Mouse (Mus musculus): ENCODE data around the gene 1700022I11Rik. TPM values are rescaled to one million over a fixed set of nuclear protein-coding genes. Genes with fewer than 3 reads are reported as not detected.

Gene 1700022I11Rik
- polyA plus RNA-seq, 1 experiment: not detected

DNA sequence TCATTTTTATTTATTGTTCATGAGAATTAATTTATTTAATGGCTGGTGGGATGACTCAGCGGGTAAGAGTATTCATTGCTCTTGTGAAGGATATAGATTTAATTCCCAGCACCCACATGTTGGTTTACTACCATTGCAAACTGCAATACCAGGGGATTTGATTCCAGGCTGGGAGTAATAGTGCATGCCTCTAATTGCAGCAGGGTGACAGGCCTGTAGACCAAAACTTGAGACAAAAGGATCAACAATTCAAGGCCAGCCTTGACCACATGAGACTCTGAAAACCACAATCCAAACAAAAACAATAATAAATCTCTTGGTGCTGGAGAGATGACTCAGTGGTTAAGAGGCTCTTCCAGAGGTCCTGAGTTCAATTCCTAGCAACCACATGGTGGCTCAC lies 42.7 kb downstream of the 1700022I11Rik start:
- no peaks in the 10 kb centered on the region; the same call in 1 of the 2 replicates for H3K4me1 ChIP-seq (ENCODE audit: control insufficient read depth, insufficient read depth, low read length)
- H3K4me3 ChIP-seq (replicated peaks; ENCODE audit: extremely low read depth, low read depth, low read length): no peak overlapping the region
- 91% methylated on average over 1 of the region's 1 CpGs for WGBS

GRCm38 (mm10) chr4:43018156-43018555 lies 48.8 kb downstream of the 1700022I11Rik start:
- 67% methylated on average over 4 of the region's 4 CpGs for WGBS
- no peak for DNase-seq
- TF ChIP-seq POLR2A (IDR thresholded peaks at IDR 0.05; ENCODE audit: borderline replicate concordance, extremely low read depth, low read depth, low read length) (no peak), CTCF (IDR thresholded peaks at IDR 0.05; ENCODE audit: insufficient read depth, low read length) (no peak)
- no peaks in the 10 kb centered on the region for H3K4me1 ChIP-seq (ENCODE audit: control insufficient read depth, insufficient read depth, low read length)
- H3K4me3 ChIP-seq (replicated peaks; ENCODE audit: extremely low read depth, low read depth, low read length): no peak overlapping the region

More for the DNA sequence above, 42.7 kb downstream of the 1700022I11Rik start:
- TF ChIP-seq POLR2A (IDR thresholded peaks at IDR 0.05; ENCODE audit: borderline replicate concordance, extremely low read depth, low read depth, low read length) (no peak), CTCF (IDR thresholded peaks at IDR 0.05; ENCODE audit: insufficient read depth, low read length) (no peak)
- no peak for DNase-seq

DNA sequence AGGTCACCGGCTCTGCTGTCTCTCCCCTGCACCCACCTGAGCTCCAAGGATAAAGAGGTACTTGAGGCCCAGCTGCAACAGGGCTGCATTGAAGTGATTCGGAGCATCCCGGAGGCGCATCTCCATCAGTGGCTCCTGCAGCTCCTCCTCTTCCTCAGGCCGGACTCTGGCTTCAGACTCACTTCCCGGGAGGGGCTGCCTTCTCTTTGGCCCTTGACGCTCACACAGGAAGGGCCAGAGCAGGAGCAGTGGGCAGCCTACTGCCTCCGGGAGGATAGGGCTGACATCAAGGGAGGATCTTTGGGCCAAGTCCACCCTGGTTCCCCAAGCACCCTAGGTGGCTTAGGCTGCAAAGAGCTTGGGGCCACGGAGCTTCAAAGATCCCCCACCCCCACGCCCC lies 49.8 kb downstream of the 1700022I11Rik start:
- no peak for DNase-seq
- Histone ChIP-seq H3K4me1 (ENCODE audit: control insufficient read depth, insufficient read depth, low read length) (no peaks in the 10 kb centered on the region), H3K4me3 (replicated peaks; ENCODE audit: extremely low read depth, low read depth, low read length) (no peak overlapping the region)
- TF ChIP-seq POLR2A (IDR thresholded peaks at IDR 0.05; ENCODE audit: borderline replicate concordance, extremely low read depth, low read depth, low read length) (no peak), CTCF (IDR thresholded peaks at IDR 0.05; ENCODE audit: insufficient read depth, low read length) (no peak)
- WGBS: 81% methylated on average over 10 of the region's 10 CpGs

- TF ChIP-seq CTCF (IDR thresholded peaks at IDR 0.05; ENCODE audit: insufficient read depth, low read length): no peak
- no peak for TF ChIP-seq POLR2A (IDR thresholded peaks at IDR 0.05; ENCODE audit: borderline replicate concordance, extremely low read depth, low read depth, low read length)
- H3K4me3 ChIP-seq (replicated peaks; ENCODE audit: extremely low read depth, low read depth, low read length): no peak overlapping the region
- no peak for DNase-seq
- 0 out of 2 replicates have a peak, but pooled peaks cover 2% of the 10 kb centered on the region for H3K4me1 ChIP-seq (ENCODE audit: control insufficient read depth, insufficient read depth, low read length)
- WGBS: 94% methylated on average over 23 of the region's 23 CpGs
Measured at GRCm38 (mm10) chr4:43019641-43020465, 50.4 kb downstream of the 1700022I11Rik start.

- Histone ChIP-seq H3K4me3 (replicated peaks; ENCODE audit: extremely low read depth, low read depth, low read length) (no peak overlapping the region), H3K4me1 (ENCODE audit: control insufficient read depth, insufficient read depth, low read length) (0 out of 2 replicates have a peak, but pooled peaks cover 3% of the 10 kb centered on the region)
- TF ChIP-seq CTCF (IDR thresholded peaks at IDR 0.05; ENCODE audit: insufficient read depth, low read length) (no peak), POLR2A (IDR thresholded peaks at IDR 0.05; ENCODE audit: borderline replicate concordance, extremely low read depth, low read depth, low read length) (no peak)
- 91% methylated on average over 16 of the region's 16 CpGs for WGBS
- DNase-seq: no peak
Measured at GRCm38 (mm10) chr4:43020876-43021275, 51.5 kb downstream of the 1700022I11Rik start.

DNA sequence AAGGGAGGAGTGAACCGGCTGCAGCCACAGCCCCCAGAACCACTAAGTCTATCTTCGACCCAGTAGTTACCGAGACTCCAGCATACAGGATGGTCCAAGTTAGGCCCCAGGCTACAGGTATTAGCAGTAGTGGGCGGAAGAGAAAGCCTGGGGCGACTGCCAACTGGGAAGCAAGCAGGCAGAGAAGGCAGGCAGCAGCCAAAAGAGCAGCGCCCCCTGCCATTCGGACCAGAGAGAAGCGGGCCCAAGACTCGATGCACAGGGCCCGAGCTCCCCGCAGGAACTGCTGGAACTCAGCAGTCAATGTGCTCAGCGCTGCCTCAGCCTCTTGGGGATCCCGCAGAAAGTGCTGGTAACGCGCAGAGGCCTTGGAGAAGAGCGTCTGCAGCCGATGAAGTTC lies 51.9 kb downstream of the 1700022I11Rik start:
- no peak for TF ChIP-seq POLR2A (IDR thresholded peaks at IDR 0.05; ENCODE audit: borderline replicate concordance, extremely low read depth, low read depth, low read length)
- no peak for TF ChIP-seq CTCF (IDR thresholded peaks at IDR 0.05; ENCODE audit: insufficient read depth, low read length)
- no peak overlapping the region for H3K4me3 ChIP-seq (replicated peaks; ENCODE audit: extremely low read depth, low read depth, low read length)

DNA sequence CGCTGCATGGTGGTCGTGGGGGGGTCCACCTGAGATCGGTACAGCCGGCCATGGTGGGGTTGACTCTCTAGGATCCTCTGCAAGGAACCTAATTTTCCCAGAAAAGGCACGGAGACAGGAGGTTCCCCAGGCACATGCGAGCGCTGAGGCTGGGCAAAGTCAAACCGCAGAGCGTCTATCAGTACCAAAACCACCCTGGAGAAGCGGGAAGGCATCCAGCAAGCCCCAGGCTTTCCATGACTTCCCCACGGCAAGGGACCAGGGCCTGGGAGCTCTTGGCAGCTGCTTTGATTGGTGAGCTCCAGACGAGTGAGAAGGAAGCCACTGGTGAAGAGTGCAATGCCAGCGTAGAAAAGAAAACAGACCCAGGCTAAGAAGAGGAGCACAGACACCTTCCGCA lies 55.3 kb downstream of the 1700022I11Rik start:
- no peak overlapping the region for H3K4me3 ChIP-seq (replicated peaks; ENCODE audit: extremely low read depth, low read depth, low read length)
- 75% methylated on average over 14 of the region's 14 CpGs for whole genome bisulfite sequencing
- 0 out of 2 replicates have a peak, but pooled peaks cover 3% of the 10 kb centered on the region for H3K4me1 ChIP-seq (ENCODE audit: control insufficient read depth, insufficient read depth, low read length)
- TF ChIP-seq POLR2A (IDR thresholded peaks at IDR 0.05; ENCODE audit: borderline replicate concordance, extremely low read depth, low read depth, low read length): no peak
- TF ChIP-seq CTCF (IDR thresholded peaks at IDR 0.05; ENCODE audit: insufficient read depth, low read length): no peak
- DNase-seq: no peak

More for the DNA sequence above, 51.9 kb downstream of the 1700022I11Rik start:
- no peak for DNase-seq
- 0 out of 2 replicates have a peak, but pooled peaks cover 3% of the 10 kb centered on the region for H3K4me1 ChIP-seq (ENCODE audit: control insufficient read depth, insufficient read depth, low read length)
- WGBS: 81% methylated on average over 17 of the region's 17 CpGs

DNA sequence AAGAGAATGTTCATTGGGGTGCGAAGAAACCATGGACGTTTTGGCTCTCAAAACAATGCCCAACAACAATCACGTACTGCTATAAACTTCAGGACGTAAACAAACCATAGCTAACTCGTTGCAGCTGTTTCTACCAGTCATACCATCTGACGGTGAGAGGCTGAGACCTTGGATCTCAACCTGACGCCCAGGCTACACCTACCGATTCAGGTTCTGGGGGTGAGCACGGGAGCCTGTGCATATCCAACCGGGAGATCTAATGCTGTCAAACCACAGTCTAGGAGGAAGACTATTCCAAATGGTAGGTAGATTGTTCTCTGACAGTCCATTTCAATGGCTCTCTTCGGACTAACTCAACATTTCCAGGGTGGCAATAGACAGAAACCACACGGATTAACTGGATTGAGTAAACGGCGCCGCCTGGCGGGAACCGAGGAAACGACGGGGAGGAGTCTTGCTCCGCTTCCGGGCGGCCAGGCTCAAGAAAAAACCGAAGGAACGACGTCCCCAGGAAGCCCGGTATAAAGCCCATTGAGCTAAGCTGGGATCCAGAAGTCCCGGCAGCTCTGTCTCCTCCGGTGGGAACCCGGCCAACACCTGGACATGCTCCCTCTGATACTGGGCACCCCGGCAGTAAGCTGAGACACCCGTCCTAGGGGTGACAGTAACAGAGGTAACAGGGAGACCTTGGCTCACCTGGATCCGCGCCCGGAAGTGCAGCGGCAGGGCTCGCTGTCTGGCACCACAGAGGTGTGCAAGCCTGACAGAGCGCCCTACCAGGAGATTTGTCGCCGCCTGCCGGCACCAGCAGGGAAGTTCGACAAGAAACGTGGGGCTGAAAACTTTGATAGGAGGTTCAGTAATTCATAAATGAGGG lies 55.9 kb downstream of the 1700022I11Rik start, which contains the start of gene Pigo:
TSS of gene Pigo (minus strand) at position 736 of the 877 bp plus-strand sequence.
- TF ChIP-seq CTCF (IDR thresholded peaks at IDR 0.05; ENCODE audit: insufficient read depth, low read length): peak; percentile 83
- TF ChIP-seq POLR2A (IDR thresholded peaks at IDR 0.05; ENCODE audit: borderline replicate concordance, extremely low read depth, low read depth, low read length): peak; percentile 69; the same call in 1 of the 2 replicates
- peak within 1 kb of the TSS; percentile 85 for H3K4me3 ChIP-seq (replicated peaks; ENCODE audit: extremely low read depth, low read depth, low read length)
- peak; percentile 93 for DNase-seq
- WGBS: 5% methylated on average over 42 of the region's 42 CpGs
- 0 out of 2 replicates have a peak, but pooled peaks cover 3% of the 10 kb centered on the region for H3K4me1 ChIP-seq (ENCODE audit: control insufficient read depth, insufficient read depth, low read length)

GRCm38 (mm10) chr4:43029121-43029520 lies 59.7 kb downstream of the 1700022I11Rik start:
- peaks cover 7% of the 10 kb centered on the region; the same call in 1 of the 2 replicates for H3K4me1 ChIP-seq (ENCODE audit: control insufficient read depth, insufficient read depth, low read length)
- 91% methylated on average over 7 of the region's 7 CpGs for WGBS
- no peak for DNase-seq
- no peak overlapping the region for H3K4me3 ChIP-seq (replicated peaks; ENCODE audit: extremely low read depth, low read depth, low read length)
- no peak for TF ChIP-seq CTCF (IDR thresholded peaks at IDR 0.05; ENCODE audit: insufficient read depth, low read length)
- TF ChIP-seq POLR2A (IDR thresholded peaks at IDR 0.05; ENCODE audit: borderline replicate concordance, extremely low read depth, low read depth, low read length): no peak

Data from lung, adult 2 months (tissue).